Mouse (Mus musculus) liver, postnatal 0 days (tissue): ENCODE results near the gene Hnrnpab.

Source experiments
- CTCF ChIP-seq: sonication (generic); IDR thresholded peaks from 2 replicates; pipeline ENCODE4 v1.5.1; 2016; ENCODE audit warnings: antibody characterized with exemption, low read depth
- EP300 ChIP-seq: IDR thresholded peaks from 2 replicates; pipeline ENCODE4 v1.6.1; 2016; ENCODE audit warnings: antibody characterized with exemption, low read depth, mild to moderate bottlenecking

GRCm38 (mm10) chr11:51591915-51592314 is 14.7 kb downstream of the Hnrnpab start:
- TF ChIP-seq CTCF = no peak
- no peak for TF ChIP-seq EP300
